Mouse (Mus musculus) liver, embryonic 13.5 days (tissue): ENCODE results near the gene Olfr877. TPM values are rescaled to one million over a fixed set of nuclear protein-coding genes. Genes with fewer than 3 reads are reported as not detected.

Experiments used
- ATAC-seq: fragments of 200-750 bp; cut with Nextera tagmentation; 2 replicates; pipeline ENCODE4 v1.8.0; 2017; ENCODE audit warnings: low read depth, mild to moderate bottlenecking, moderate number of reproducible peaks, moderate library complexity
- DNase-seq: peaks from one replicate; pipeline ENCODE4 v3.0.0; 2022
- H3K27ac ChIP-seq: fragments of 300-500 bp; sonication (generic); 2 replicates; pipeline ENCODE4 v1.5.1; 2015; ENCODE audit warnings: moderate library complexity, mild to moderate bottlenecking, inconsistent platforms
- H3K27me3 ChIP-seq: fragments of 300-500 bp; sonication (generic); 2 replicates; pipeline ENCODE4 v1.6.1; 2015; ENCODE audit warnings: mild to moderate bottlenecking, inconsistent platforms
- H3K36me3 ChIP-seq: fragments of 300-500 bp; sonication (generic); 2 replicates; pipeline ENCODE4 v1.6.1; 2015; ENCODE audit warnings: mild to moderate bottlenecking, inconsistent platforms
- H3K4me1 ChIP-seq: fragments of 300-500 bp; sonication (generic); replicated peaks from 2 replicates; pipeline ENCODE4 v1.6.1; 2015; ENCODE audit warnings: inconsistent platforms
- H3K4me2 ChIP-seq: fragments of 300-500 bp; sonication (generic); 2 replicates; pipeline ENCODE4 v1.6.1; 2015; ENCODE audit warnings: inconsistent platforms, mild to moderate bottlenecking, moderate library complexity
- H3K4me3 ChIP-seq: fragments of 300-500 bp; sonication (generic); replicated peaks from 2 replicates; pipeline ENCODE4 v1.5.1; 2015; ENCODE audit warnings: mild to moderate bottlenecking, inconsistent platforms
- H3K9ac ChIP-seq: fragments of 300-500 bp; sonication (generic); 2 replicates; pipeline ENCODE4 v1.6.1; 2015; ENCODE audit warnings: mild to moderate bottlenecking, inconsistent platforms
- H3K9me3 ChIP-seq: fragments of 300-500 bp; sonication (generic); replicated peaks from 2 replicates; pipeline ENCODE4 v1.6.1; 2016; ENCODE audit warnings: inconsistent platforms
- WGBS: fragments of 180-500 bp; shearing (Covaris S2); methylation state at CpG from one replicate; pipeline ENCODE4 v1.1.7; 2015; ENCODE audit not compliant: insufficient replicate concordance; 5-methylcytosine and 5-hydroxymethylcytosine counted together
- polyA plus RNA-seq: library from polyadenylated mRNA; unstranded; fragments of >200 nt; fragmentation: Nextera tagmentation; extraction: Ambion mirVana; gene quantifications from 2 replicates; pipeline ENCODE4 v1.2.1, GENCODE M21; 2015

Gene Olfr877
- polyA plus RNA-seq, 1 experiment from 2014 or later: not detected

GRCm38 (mm10) chr9:37896661-37897060, 42.6 kb downstream of the Olfr877 start, which contains the start of gene Olfr145:
TSS of gene Olfr145 (plus strand) at chr9:37896724.
- H3K36me3 ChIP-seq: no peaks in the 10 kb centered on the region
- H3K4me1 ChIP-seq: no peaks in the 10 kb centered on the region
- H3K4me2 ChIP-seq: no peak within 1 kb of the TSS
- H3K27ac ChIP-seq: no peak within 1 kb of the TSS
- no peaks in the 10 kb centered on the region for H3K9me3 ChIP-seq
- WGBS: 37% methylated on average over 2 of the region's 2 CpGs
- ATAC-seq (no peak), DNase-seq (no peak)
- no peak within 1 kb of the TSS for H3K9ac ChIP-seq
- no peaks in the 10 kb centered on the region for H3K27me3 ChIP-seq
- H3K4me3 ChIP-seq: no peak within 1 kb of the TSS

GRCm38 (mm10) chr9:37905555-37905954, 51.5 kb downstream of the Olfr877 start:
- no peak overlapping the region for H3K4me3 ChIP-seq
- H3K27me3 ChIP-seq: no peaks in the 10 kb centered on the region
- no peaks in the 10 kb centered on the region for H3K4me1 ChIP-seq
- ATAC-seq (no peak), DNase-seq (no peak)
- H3K9ac ChIP-seq: no peak overlapping the region
- H3K36me3 ChIP-seq: no peaks in the 10 kb centered on the region
- no peaks in the 10 kb centered on the region for H3K9me3 ChIP-seq
- H3K27ac ChIP-seq: no peak overlapping the region
- H3K4me2 ChIP-seq: no peak overlapping the region
- WGBS: 44% methylated on average over 3 of the region's 3 CpGs

Other genes starting within 250 kb of the Olfr877 start
- 2.4 and 2.8 TPM in 2 replicates for gene Spa17, start 240.5 kb upstream of the Olfr877 start, polyA plus RNA-seq
- gene Tbrg1, start 197.0 kb upstream of the Olfr877 start, polyA plus RNA-seq: 65.9 and 72.0 TPM in 2 replicates
- not detected in 2 replicates for gene Panx3, start 185.0 kb upstream of the Olfr877 start, polyA plus RNA-seq
- gene Olfr160, start 138.0 kb upstream of the Olfr877 start, polyA plus RNA-seq: not detected in 2 replicates
- gene Olfr874, start 109.2 kb upstream of the Olfr877 start, polyA plus RNA-seq: not detected in 2 replicates
- gene Olfr875, start 82.4 kb upstream of the Olfr877 start, polyA plus RNA-seq: not detected in 2 replicates
- gene Olfr876, start 51.2 kb upstream of the Olfr877 start, polyA plus RNA-seq: not detected in 2 replicates
- not detected in 2 replicates for gene Olfr145, start 42.5 kb downstream of the Olfr877 start, polyA plus RNA-seq
- not detected in 2 replicates for gene Olfr878, start 63.6 kb downstream of the Olfr877 start, polyA plus RNA-seq
- not detected in 2 replicates for gene Olfr881, start 137.6 kb downstream of the Olfr877 start, polyA plus RNA-seq
- gene Olfr883, start 171.5 kb downstream of the Olfr877 start, polyA plus RNA-seq: not detected in 2 replicates
- not detected in 2 replicates for gene Olfr884, start 192.3 kb downstream of the Olfr877 start, polyA plus RNA-seq
- not detected in 2 replicates for gene Olfr885, start 207.1 kb downstream of the Olfr877 start, polyA plus RNA-seq
- gene Olfr887, start 229.8 kb downstream of the Olfr877 start, polyA plus RNA-seq: not detected in 2 replicates